In genomic region chr4:130914011-130914410, GRCm38 (mm10) we compare ENCODE assay signal across 7 mouse cellular contexts. TPM values are rescaled to one million over a fixed set of nuclear protein-coding genes. Genes with fewer than 3 reads are reported as not detected.
A peak's percentile ranks its signal among the peaks of the same experiment; 100 is the strongest.
DNase-seq lines count a peak whose midpoint lies in the region; ATAC-seq lines count a peak whose summit lies in the region.

No protein-coding gene starts in this region.

- peak; percentile 65 for ATAC-seq in neutrophil, adult 5-6 weeks (ENCODE audit: extremely low read depth, insufficient number of reproducible peaks, low FRiP score, poor library complexity, severe bottlenecking)

- DNase-seq in A20 (ENCODE audit: low read depth, low spot score), result peak; percentile 89
- peak; percentile 93 for DNase-seq in CD4-positive, CD25-positive, alpha-beta regulatory T cell, adult 2 months (ENCODE audit: low read depth, low spot score)
- peak; percentile 94 for DNase-seq in induced T-regulatory cell, adult 2 months (ENCODE audit: low read depth)
- no peak for DNase-seq in cerebellum, postnatal 36 days
- DNase-seq in right cerebral cortex, adult 18-20 months, result no peak
- DNase-seq in adrenal gland, adult 2 months, result no peak

RNA-seq across cellular contexts. Expression of gene Laptm5, which starts 1.1 kb away (rescaled TPM):
- 338 and 404 TPM in 2 replicates for total RNA-seq in neutrophil, adult 5-6 weeks (2017)
- total RNA-seq in adrenal gland, adult 2 months (2021), result 10 to 100 TPM; 30.8 to 36.8 TPM
- 72.4 and 79.8 TPM in 2 replicates for polyA plus RNA-seq in adrenal gland, adult 2 months (2012; rRNA removed)

RNA-seq across cellular contexts. Expression of gene Matn1, which starts 30.2 kb away (rescaled TPM):
- total RNA-seq in neutrophil, adult 5-6 weeks (2017), result not detected in 2 replicates
- not detected for total RNA-seq in adrenal gland, adult 2 months (2021)
- polyA plus RNA-seq in adrenal gland, adult 2 months (2012; rRNA removed), result not detected in 2 replicates

Comparison
In these comparisons a context has a peak if more than half of its experiments do, and no peak if none do; other contexts are left out.
1. DNase-seq: peak in A20 (single experiment), CD4-positive, CD25-positive, alpha-beta regulatory T cell, adult 2 months (single experiment) and induced T-regulatory cell, adult 2 months (single experiment); none in cerebellum, postnatal 36 days (0 of 2), right cerebral cortex, adult 18-20 months (single experiment) and adrenal gland, adult 2 months (single experiment).